Mouse (Mus musculus): Measurements from ENCODE around the gene Gdf15.

DNA sequence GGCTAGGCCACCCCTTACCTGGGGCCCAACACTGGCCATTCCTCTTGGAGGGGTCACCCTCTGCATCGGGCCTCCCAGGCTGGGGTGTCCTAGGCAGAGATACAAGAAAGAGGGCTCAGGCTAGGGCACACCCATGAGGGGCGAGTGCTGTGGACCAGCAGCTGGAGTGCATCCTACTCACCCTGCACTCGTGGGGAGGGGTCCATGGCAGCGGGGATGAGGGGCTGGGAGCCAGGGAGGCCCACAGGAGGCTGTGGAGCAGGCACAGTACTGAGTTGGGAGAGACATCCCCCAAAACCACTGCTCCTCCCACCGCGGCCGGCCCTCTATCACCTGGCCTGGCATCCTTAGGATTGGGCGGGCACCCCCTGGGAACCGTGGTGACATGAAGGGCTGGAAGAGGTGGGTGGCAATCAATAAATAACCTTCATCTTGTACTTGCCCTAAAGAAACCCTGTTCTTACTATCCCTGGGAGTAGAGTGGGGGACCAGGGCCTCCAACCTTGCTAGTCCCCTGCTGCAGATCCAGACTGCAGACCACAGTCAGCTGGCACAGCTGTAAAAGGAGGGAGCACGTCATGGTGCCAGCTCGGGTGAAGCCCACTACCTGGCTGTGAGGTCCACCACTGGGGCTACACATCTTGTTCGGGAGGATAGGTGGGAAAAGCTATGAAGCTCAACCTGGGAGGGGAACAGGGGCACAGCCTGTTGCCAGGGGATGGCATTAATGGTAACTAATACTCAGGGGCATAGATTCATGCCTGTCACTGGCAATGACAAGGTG lies 32.6 kb downstream of the Gdf15 start:
- TF ChIP-seq NRF1 (IDR thresholded peaks at IDR 0.05; ENCODE audit: insufficient read depth, low read depth, low read length, poor library complexity, severe bottlenecking) (no peak), POLR2A (IDR thresholded peaks at IDR 0.05; ENCODE audit: control insufficient read depth in 1 of 2, insufficient read depth in 1 of 2, low read depth in 1 of 2, low read length in 2 of 2, poor library complexity in 1 of 2) (no peak), CHD1 (IDR thresholded peaks at IDR 0.05; ENCODE audit: low read depth, low read length) (no peak), ZKSCAN1 (IDR thresholded peaks at IDR 0.05; ENCODE audit: low read depth, low read length) (no peak), CTCF (IDR thresholded peaks at IDR 0.05 in 2 of 3, conservative IDR thresholded peaks at IDR 0.05 in 1 of 3; ENCODE audit: control insufficient read depth in 1 of 3, insufficient read depth in 1 of 3, low read depth in 2 of 3, low read length in 3 of 3, poor library complexity in 1 of 3, severe bottlenecking in 1 of 3) (no peak), ZNF384 (IDR thresholded peaks at IDR 0.05; ENCODE audit: low read depth, low read length) (no peak)

Data from MEL (cell line).